Mouse (Mus musculus) stomach, postnatal 0 days (tissue): ENCODE results near the gene Hspbap1.

Experiments used
- CTCF ChIP-seq: IDR thresholded peaks from 2 replicates; pipeline ENCODE4 v1.5.1; 2016; ENCODE audit warnings: antibody characterized with exemption, low read depth, mild to moderate bottlenecking, moderate library complexity
- EP300 ChIP-seq: optimal IDR thresholded peaks from 2 replicates; pipeline ENCODE3; 2016; ENCODE audit warnings: antibody characterized with exemption

DNA sequence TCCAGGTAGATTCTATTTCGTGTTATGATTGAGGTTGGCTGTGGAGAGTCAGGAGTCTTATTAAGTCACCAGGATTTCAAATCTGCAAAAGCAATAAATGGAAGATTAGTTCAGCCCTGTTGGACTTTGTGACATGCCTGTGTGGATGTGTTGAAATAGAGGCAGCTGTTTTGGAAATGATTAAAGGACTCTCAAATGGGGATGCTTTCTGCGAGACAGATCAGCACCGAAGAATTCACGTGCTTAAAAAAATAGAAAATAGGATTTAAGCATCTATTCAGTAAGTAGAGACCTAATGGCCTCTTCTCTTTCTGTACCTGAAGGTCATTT, 37.5 kb downstream of the Hspbap1 start:
- TF ChIP-seq CTCF, result no peak
- TF ChIP-seq EP300, result no peak
